In genomic region chr4:118274521-118274920, GRCm38 (mm10) we compare ENCODE assay signal across 9 mouse cellular contexts. TPM values are rescaled to one million over a fixed set of nuclear protein-coding genes. Genes with fewer than 3 reads are reported as not detected.
A peak's percentile ranks its signal among the peaks of the same experiment; 100 is the strongest.
DNase-seq lines count a peak whose midpoint lies in the region; ATAC-seq and TF ChIP-seq lines count a peak whose summit lies in the region.
"Had no signal": no experiment of that assay in that cellular context is flagged by ENCODE, and none has a peak within 500 bp of the region (broad histone marks: within the 10 kb centered on the region; RNA-seq: fewer than 3 reads in every experiment).

No protein-coding gene starts in this region.

- ATAC-seq in forebrain, embryonic 15.5 days (replicated peaks) = no peak

- peak overlapping the region; percentile 81; the same call in 1 of the 2 replicates for H3K27ac ChIP-seq in heart, embryonic 10.5 days
- peak overlapping the region; percentile 80 for H3K27ac ChIP-seq in forebrain, embryonic 15.5 days (replicated peaks)
- H3K27ac ChIP-seq: heart, adult 2 months had no signal

- WGBS in heart, embryonic 10.5 days = 65% methylated on average over 7 of the region's 7 CpGs
- WGBS in forebrain, embryonic 15.5 days = 14% methylated on average over 7 of the region's 7 CpGs

- no peaks in the 10 kb centered on the region for H3K9me3 ChIP-seq in heart, embryonic 10.5 days
- no peaks in the 10 kb centered on the region for H3K9me3 ChIP-seq in E14TG2a.4 (ENCODE audit: low read length)
- no peaks in the 10 kb centered on the region for H3K9me3 ChIP-seq in forebrain, embryonic 15.5 days

- peaks cover 66% of the 10 kb centered on the region for H3K36me3 ChIP-seq in heart, embryonic 10.5 days
- H3K36me3 ChIP-seq in E14TG2a.4 (ENCODE audit: insufficient read depth, low read length) = peaks cover 80% of the 10 kb centered on the region
- peaks cover 13% of the 10 kb centered on the region for H3K36me3 ChIP-seq in forebrain, embryonic 15.5 days

- no peak for DNase-seq in heart, embryonic 10.5 days (ENCODE audit: low spot score)
- no peak for DNase-seq in heart, adult 9 months (ENCODE audit: low spot score in 2 of 2)
- DNase-seq in mesoderm, embryonic 11.5 days (ENCODE audit: low read depth, low spot score) = peak; percentile 48
- no peak for DNase-seq in thymus, postnatal 10 days (ENCODE audit: low spot score in 2 of 2)
- no peak for DNase-seq in gastrocnemius, postnatal 25 days
- no peak for DNase-seq in layer of hippocampus, adult 18-20 months (ENCODE audit: low spot score in 2 of 2)
- DNase-seq: heart, adult 2 months had no signal

- H3K27me3 ChIP-seq in heart, embryonic 10.5 days (ENCODE audit: insufficient read depth, poor library complexity, severe bottlenecking) = no peaks in the 10 kb centered on the region
- no peaks in the 10 kb centered on the region for H3K27me3 ChIP-seq in E14TG2a.4 (ENCODE audit: insufficient read depth, low read length)
- no peaks in the 10 kb centered on the region for H3K27me3 ChIP-seq in forebrain, embryonic 15.5 days

- no peak overlapping the region for H3K4me2 ChIP-seq in forebrain, embryonic 15.5 days (replicated peaks)

- H3K9ac ChIP-seq in forebrain, embryonic 15.5 days (replicated peaks) = no peak overlapping the region

- TF ChIP-seq CTCF in E14TG2a.4 (conservative IDR thresholded peaks at IDR 0.05; ENCODE audit: low read length) = no peak

- no peak overlapping the region for H3K4me3 ChIP-seq in heart, embryonic 10.5 days
- peak overlapping the region; percentile 64 for H3K4me3 ChIP-seq in E14TG2a.4 (replicated peaks; ENCODE audit: low read length)
- no peak overlapping the region for H3K4me3 ChIP-seq in forebrain, embryonic 15.5 days
- H3K4me3 ChIP-seq: heart, adult 2 months had no signal

- peaks cover 91% of the 10 kb centered on the region for H3K4me1 ChIP-seq in heart, embryonic 10.5 days
- H3K4me1 ChIP-seq in E14TG2a.4 (replicated peaks; ENCODE audit: low read depth, low read length) = peaks cover 98% of the 10 kb centered on the region
- H3K4me1 ChIP-seq in forebrain, embryonic 15.5 days = peaks cover 67% of the 10 kb centered on the region

RNA-seq across cellular contexts. Expression of gene Ptprf, which starts 16.7 kb away (rescaled TPM):
- polyA plus RNA-seq in heart, embryonic 10.5 days (2016; fragmentation: Nextera tagmentation; extraction: Ambion mirVana) = 43.8 and 59.3 TPM in 2 replicates
- polyA plus RNA-seq in forebrain, embryonic 15.5 days (2015; fragmentation: Nextera tagmentation; extraction: Ambion mirVana) = 75.9 and 76.1 TPM in 2 replicates
- 1 to 10 TPM; 3.7 to 4.8 TPM for total RNA-seq in gastrocnemius, postnatal 25 days (2021)
- 10 to 100 TPM; 67.6 to 77.5 TPM for total RNA-seq in layer of hippocampus, adult 18-20 months (2021)

Comparison
In these comparisons a context has a peak if more than half of its experiments do, and no peak if none do; other contexts are left out.
1. RNA of gene Ptprf, which starts 16.7 kb away (total RNA-seq): 67.6 to 77.5 TPM in layer of hippocampus, adult 18-20 months; 3.7 to 4.8 TPM in gastrocnemius, postnatal 25 days; every median in the first group is over 10 times any median in the second.